Mouse (Mus musculus) cerebellum, adult 2 months (tissue): ENCODE measurements around the gene Negr1. TPM values are rescaled to one million over a fixed set of nuclear protein-coding genes. Genes with fewer than 3 reads are reported as not detected.
A peak's percentile ranks its signal among the peaks of the same experiment; 100 is the strongest.

Experiments
- DNase-seq, 2 experiments: peaks; one replicate each; pipeline ENCODE4 v3.0.0; 2021
- H3K27ac ChIP-seq: fragments of 200-500 bp; 2 replicates; pipeline ENCODE4 v1.5.1; 2012; ENCODE audit warnings: low read length, control low read depth, inconsistent platforms; ENCODE audit not compliant: insufficient read depth
- H3K27me3 ChIP-seq: fragments of 200-500 bp; 2 replicates; pipeline ENCODE4 v1.6.1; 2012; ENCODE audit warnings: inconsistent platforms, mild to moderate bottlenecking, low read length, moderate library complexity; ENCODE audit not compliant: control insufficient read depth, insufficient read depth
- H3K4me1 ChIP-seq: fragments of 200-500 bp; 2 replicates; pipeline ENCODE4 v1.6.1; 2011; ENCODE audit warnings: low read length; ENCODE audit not compliant: control insufficient read depth, insufficient read depth
- H3K4me3 ChIP-seq: fragments of 200-500 bp; replicated peaks from 2 replicates; pipeline ENCODE3; 2011; ENCODE audit warnings: mild to moderate bottlenecking, low read depth, low read length, control low read depth; ENCODE audit not compliant: insufficient read depth
- CTCF ChIP-seq: fragments of 200-500 bp; IDR thresholded peaks from 2 replicates; pipeline ENCODE4 v1.5.1; 2011; ENCODE audit warnings: low read depth, mild to moderate bottlenecking, control low read depth, low read length, moderate library complexity, borderline replicate concordance; ENCODE audit not compliant: insufficient read depth
- POLR2A ChIP-seq: fragments of 200-500 bp; IDR thresholded peaks from 2 replicates; pipeline ENCODE4 v1.6.1; 2011; ENCODE audit warnings: low read length, control low read depth, borderline replicate concordance; ENCODE audit not compliant: insufficient read depth
- WGBS: fragments of 180-500 bp; shearing (Covaris S2); methylation state at CpG from one replicate; pipeline ENCODE4 v1.1.7; 2018; 5-methylcytosine and 5-hydroxymethylcytosine counted together
- polyA plus RNA-seq: library from polyadenylated mRNA; depleted of rRNA; stranded (reverse); fragments of >200 nt; gene quantifications from 2 replicates; pipeline ENCODE4 v1.2.3, GENCODE M21; 2012

The Negr1 gene
- polyA plus RNA-seq, 1 experiment: 83.3 TPM

DNA sequence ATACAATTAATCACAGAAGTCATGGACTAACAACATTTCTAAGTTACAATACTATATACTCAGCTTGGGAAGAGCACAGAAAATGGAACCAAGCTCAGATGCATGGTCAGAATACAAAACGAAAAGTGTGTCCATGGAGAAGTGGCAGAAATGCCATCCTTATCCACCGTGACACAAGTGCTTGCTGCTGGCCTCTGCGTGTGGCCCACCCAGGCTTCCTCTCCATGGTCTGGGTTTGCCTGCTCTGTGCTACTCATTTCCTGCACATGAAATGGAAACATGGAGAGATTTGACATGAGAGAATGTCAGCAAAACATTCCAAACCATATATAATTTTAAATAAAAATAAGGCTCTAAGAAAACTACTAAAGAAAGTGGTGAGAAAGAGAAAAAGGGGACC, 645.2 kb downstream of the Negr1 start:
- H3K4me3 ChIP-seq: no peak overlapping the region
- no peak for DNase-seq
- WGBS: 83% methylated on average over 3 of the region's 3 CpGs
- H3K4me1 ChIP-seq: peaks cover 43% of the 10 kb centered on the region
- TF ChIP-seq POLR2A (no peak), CTCF (no peak)
- H3K27ac ChIP-seq: no peak overlapping the region
- H3K27me3 ChIP-seq: no peaks in the 10 kb centered on the region

DNA sequence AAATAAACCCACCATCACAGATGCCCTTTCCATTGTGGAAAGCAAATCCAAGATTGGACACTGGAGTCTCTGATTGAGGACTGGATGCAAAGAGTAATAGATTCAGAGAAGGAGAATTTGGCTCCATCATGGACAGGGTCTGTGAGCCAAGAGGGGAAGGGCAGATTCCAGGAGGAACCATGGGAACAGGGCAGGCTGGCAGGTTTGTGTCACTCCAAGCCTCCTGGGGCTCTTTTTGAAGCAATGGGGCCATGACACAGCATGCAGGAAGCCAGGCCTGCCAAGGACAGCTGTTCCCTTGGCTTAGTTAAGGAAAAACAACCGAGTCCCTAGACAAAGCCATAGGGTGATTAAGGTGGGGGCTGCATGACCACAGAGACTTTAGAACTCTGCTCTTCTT, 647.4 kb downstream of the Negr1 start:
- H3K27me3 ChIP-seq: no peaks in the 10 kb centered on the region
- H3K4me1 ChIP-seq: peaks cover 51% of the 10 kb centered on the region
- H3K4me3 ChIP-seq: no peak overlapping the region
- peak; percentile 93 to 98 for DNase-seq
- no peak; the same call in 1 of the 2 replicates for TF ChIP-seq POLR2A
- TF ChIP-seq CTCF: no peak
- peak overlapping the region; percentile 94 for H3K27ac ChIP-seq
- 0% methylated on average over 1 of the region's 1 CpGs for WGBS

DNA sequence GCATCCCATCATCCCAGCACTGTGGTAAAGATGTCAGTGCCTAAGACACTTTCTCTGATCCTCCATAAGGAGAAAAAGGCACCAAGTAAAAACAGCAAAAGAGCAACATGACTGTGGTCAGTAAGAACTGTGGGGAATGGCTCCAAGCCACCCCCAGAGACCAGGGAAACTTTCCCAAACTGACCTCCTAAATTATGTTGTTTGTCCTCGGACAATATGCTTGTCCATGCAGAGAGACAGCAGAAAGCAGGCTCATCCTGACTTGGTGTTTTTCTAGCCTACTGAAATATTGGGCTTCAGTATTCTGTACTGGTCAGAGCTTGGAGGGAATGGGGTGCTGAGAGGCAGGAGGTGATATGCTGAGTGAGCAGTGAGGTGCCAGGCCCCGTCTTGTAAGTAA, 647.8 kb downstream of the Negr1 start:
- H3K4me1 ChIP-seq: peaks cover 51% of the 10 kb centered on the region

DNA sequence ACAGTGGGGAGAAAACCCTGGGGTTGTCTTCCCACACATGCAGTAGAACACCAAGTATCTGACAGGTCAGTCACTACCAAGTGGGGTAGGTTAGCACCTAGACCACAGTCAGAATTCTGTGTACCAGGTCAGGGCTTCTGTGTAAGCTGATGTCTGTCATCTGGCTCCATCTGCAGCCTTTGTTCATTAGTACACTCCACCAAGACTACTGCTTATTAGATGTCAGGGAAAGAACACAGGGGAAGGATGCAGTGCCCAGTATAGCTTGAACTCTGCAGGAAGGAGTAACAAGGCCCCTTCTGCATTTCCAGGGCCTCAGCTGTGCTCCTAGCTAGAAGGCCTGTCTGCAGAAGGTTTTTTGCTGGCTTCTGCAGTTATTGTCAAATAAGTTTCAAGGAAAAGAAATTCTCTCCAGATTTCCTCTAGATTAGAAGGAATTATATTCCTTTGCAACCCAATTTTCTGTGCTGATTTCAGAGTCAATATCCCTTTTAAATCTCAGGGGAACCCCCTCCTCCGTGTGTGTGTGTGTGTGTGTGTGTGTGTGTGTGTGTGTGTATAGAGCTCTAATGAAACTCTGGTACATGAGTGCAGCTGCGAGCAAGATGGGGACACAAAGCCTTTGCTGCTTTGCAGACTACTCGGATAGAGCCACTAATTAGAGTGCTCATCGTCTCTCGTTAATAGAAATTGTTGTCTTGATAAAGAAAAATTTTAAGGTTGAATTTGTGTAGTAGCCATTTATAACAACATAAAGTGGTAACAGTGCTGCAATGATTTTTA, 654.5 kb downstream of the Negr1 start:
- Histone ChIP-seq H3K4me3 (no peak overlapping the region), H3K27ac (no peak overlapping the region), H3K4me1 (peaks cover 19% of the 10 kb centered on the region), H3K27me3 (no peaks in the 10 kb centered on the region)
- WGBS: 76% methylated on average over 5 of the region's 5 CpGs
- TF ChIP-seq POLR2A (no peak), CTCF (peak; percentile 40; the same call in 1 of the 2 replicates)
- DNase-seq: no peak

More for the DNA sequence above, 647.8 kb downstream of the Negr1 start:
- H3K27ac ChIP-seq: peak overlapping the region; percentile 94
- H3K4me3 ChIP-seq: no peak overlapping the region
- WGBS: 10% methylated on average over 2 of the region's 2 CpGs
- TF ChIP-seq POLR2A (no peak), CTCF (no peak)
- DNase-seq: peak; percentile 88 to 93
- no peaks in the 10 kb centered on the region for H3K27me3 ChIP-seq

DNA sequence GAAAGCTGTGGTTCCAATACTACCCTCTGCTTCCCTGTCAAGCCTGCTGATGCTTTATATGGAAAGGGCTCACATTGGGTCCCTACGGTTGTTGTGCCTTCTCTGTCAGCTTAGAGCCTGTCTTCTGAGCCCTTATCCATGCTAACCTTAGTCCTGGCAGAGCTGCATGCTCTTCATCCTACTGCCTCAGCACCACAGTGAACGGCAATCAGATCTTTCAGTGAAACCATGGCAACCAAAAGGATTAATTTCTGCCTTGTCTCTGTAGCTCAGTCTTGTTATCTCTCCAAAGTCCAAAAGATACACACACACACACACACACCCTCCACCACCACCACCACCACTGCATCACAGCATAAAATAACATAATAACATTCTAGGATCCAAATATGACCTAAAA, 656.2 kb downstream of the Negr1 start:
- TF ChIP-seq CTCF (no peak), POLR2A (no peak)

DNA sequence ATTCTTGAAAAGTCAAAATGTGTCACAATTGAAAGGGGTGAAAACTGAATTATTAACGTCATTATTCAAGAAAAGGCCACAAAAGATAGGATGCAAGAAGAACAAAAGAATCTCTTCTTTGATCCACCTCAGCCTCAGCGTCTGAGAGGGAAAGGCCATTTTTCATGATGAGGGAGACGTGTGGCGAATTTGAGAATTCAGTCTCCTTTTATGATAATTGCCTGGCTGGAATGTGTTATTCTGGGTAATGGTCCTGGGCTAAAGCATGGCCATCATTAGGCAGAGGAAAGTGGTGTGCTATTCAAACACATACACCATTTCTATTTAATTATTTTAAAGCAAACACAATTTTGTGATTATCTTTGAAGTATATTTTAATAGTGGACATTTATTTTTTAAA, 663.3 kb downstream of the Negr1 start:
- no peak for DNase-seq
- no peak overlapping the region for H3K4me3 ChIP-seq
- H3K27ac ChIP-seq: no peak overlapping the region
- TF ChIP-seq CTCF (no peak), POLR2A (no peak)
- 83% methylated on average over 4 of the region's 4 CpGs for WGBS
- no peaks in the 10 kb centered on the region for H3K27me3 ChIP-seq
- H3K4me1 ChIP-seq: no peaks in the 10 kb centered on the region; the same call in 1 of the 2 replicates

More for the DNA sequence above, 656.2 kb downstream of the Negr1 start:
- WGBS: 65% methylated on average over 2 of the region's 2 CpGs
- Histone ChIP-seq H3K27me3 (no peaks in the 10 kb centered on the region), H3K4me3 (no peak overlapping the region), H3K4me1 (peaks cover 5% of the 10 kb centered on the region; the same call in 1 of the 2 replicates), H3K27ac (no peak overlapping the region)
- DNase-seq: no peak

DNA sequence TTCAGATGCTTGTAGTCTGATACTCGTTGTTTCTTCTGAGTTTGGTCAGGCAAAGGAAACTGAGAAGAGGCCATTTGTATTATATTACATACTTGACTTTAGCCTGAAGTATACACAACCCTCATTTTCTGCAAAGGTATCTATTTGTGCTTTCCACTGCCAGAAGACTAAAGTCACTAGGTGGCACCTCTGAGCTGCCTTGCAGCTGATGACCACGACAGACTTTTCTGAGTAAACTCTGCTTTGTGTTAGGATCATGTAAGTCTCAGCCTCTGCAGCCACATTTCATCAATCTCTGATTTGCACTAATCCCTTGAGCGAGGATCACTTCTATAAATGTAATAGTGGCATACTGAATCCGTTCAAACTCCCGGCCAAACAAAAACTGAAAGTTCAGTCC, 671.1 kb downstream of the Negr1 start:
- Histone ChIP-seq H3K4me3 (no peak overlapping the region), H3K27ac (no peak overlapping the region), H3K4me1 (peaks cover 7% of the 10 kb centered on the region; the same call in 1 of the 2 replicates), H3K27me3 (no peaks in the 10 kb centered on the region)
- TF ChIP-seq POLR2A (no peak), CTCF (peak; percentile 73)
- peak in 1 of 2 experiments; percentile 63 for DNase-seq
- WGBS: 49% methylated on average over 5 of the region's 5 CpGs

DNA sequence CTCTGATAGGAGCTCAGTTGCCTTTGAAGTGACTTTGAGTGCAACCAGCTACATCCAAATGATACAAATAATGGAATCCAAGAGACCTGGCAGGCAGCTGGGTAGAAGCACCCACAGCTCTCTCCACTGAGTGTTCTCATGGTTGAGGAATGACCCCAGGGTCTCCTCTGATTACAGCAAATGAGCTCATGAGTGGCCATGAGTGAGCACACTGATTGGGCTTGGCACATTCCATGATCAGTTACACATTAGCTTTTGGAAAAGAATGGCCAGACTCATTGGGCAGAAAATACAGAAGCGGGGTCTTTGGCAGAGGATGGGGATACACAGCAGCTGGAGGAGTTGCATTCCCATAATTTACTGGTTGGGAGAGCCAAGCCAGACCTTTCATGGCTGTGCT, 678.6 kb downstream of the Negr1 start:
- WGBS: 64% methylated on average over 1 of the region's 1 CpGs

More for the DNA sequence above, 678.6 kb downstream of the Negr1 start:
- TF ChIP-seq POLR2A (no peak), CTCF (no peak)
- H3K27me3 ChIP-seq: no peaks in the 10 kb centered on the region
- no peak overlapping the region for H3K27ac ChIP-seq
- H3K4me3 ChIP-seq: no peak overlapping the region
- H3K4me1 ChIP-seq: no peaks in the 10 kb centered on the region
- no peak for DNase-seq
